Mouse (Mus musculus): Measurements from ENCODE around the gene Lrrc17.

Lrrc17 gene

GRCm38 (mm10) chr5:21543409-21544201, at the start of gene Lrrc17:
Gene Lrrc17 (plus strand): TSS chr5:21543559.
- in situ Hi-C loops (cut with MboI): no loop called here

GRCm38 (mm10) chr5:21494781-21495180, 48.6 kb upstream of the Lrrc17 start:
- in situ Hi-C loops (cut with MboI): no loop called here

- in situ Hi-C loops (cut with MboI): no loop called here
These were observed 47.0 kb upstream of the Lrrc17 start for GRCm38 (mm10) chr5:21496321-21496720.

- in situ Hi-C loops (cut with MboI): no loop called here
These were observed 46.5 kb upstream of the Lrrc17 start for GRCm38 (mm10) chr5:21496881-21497280.

- in situ Hi-C loops (cut with MboI): no loop called here
These were observed 44.9 kb upstream of the Lrrc17 start for GRCm38 (mm10) chr5:21498490-21498889.

GRCm38 (mm10) chr5:21498925-21499324, 44.4 kb upstream of the Lrrc17 start:
- in situ Hi-C loops (cut with MboI): no loop called here

- in situ Hi-C loops (cut with MboI): no loop called here
These were observed 43.2 kb upstream of the Lrrc17 start for GRCm38 (mm10) chr5:21500133-21500532.

GRCm38 (mm10) chr5:21500941-21501340, 42.4 kb upstream of the Lrrc17 start:
- in situ Hi-C loops (cut with MboI): no loop called here

GRCm38 (mm10) chr5:21502936-21503610, 40.3 kb upstream of the Lrrc17 start:
- in situ Hi-C loops (cut with MboI): no loop called here

GRCm38 (mm10) chr5:21505159-21505558, 38.2 kb upstream of the Lrrc17 start:
- in situ Hi-C loops (cut with MboI): no loop called here

- in situ Hi-C loops (cut with MboI): no loop called here
These were observed 36.5 kb upstream of the Lrrc17 start for GRCm38 (mm10) chr5:21506887-21507286.

- in situ Hi-C loops (cut with MboI): no loop called here
These were observed 33.6 kb upstream of the Lrrc17 start for GRCm38 (mm10) chr5:21509801-21510200.

- in situ Hi-C loops (cut with MboI): no loop called here
These were observed 30.0 kb upstream of the Lrrc17 start for GRCm38 (mm10) chr5:21513363-21513762.

- in situ Hi-C loops (cut with MboI): no loop called here
These were observed 25.8 kb upstream of the Lrrc17 start for GRCm38 (mm10) chr5:21517562-21517961.

- in situ Hi-C loops (cut with MboI): no loop called here
These were observed 25.2 kb upstream of the Lrrc17 start for GRCm38 (mm10) chr5:21518207-21518606.

- in situ Hi-C loops (cut with MboI): no loop called here
These were observed 24.2 kb upstream of the Lrrc17 start for GRCm38 (mm10) chr5:21519166-21519565.

- in situ Hi-C loops (cut with MboI): no loop called here
These were observed 16.4 kb upstream of the Lrrc17 start for GRCm38 (mm10) chr5:21526835-21527485.

GRCm38 (mm10) chr5:21527488-21527911, 15.9 kb upstream of the Lrrc17 start:
- in situ Hi-C loops (cut with MboI): no loop called here

- in situ Hi-C loops (cut with MboI): no loop called here
These were observed 15.1 kb upstream of the Lrrc17 start for GRCm38 (mm10) chr5:21528068-21528842.

- in situ Hi-C loops (cut with MboI): no loop called here
These were observed 14.1 kb upstream of the Lrrc17 start for GRCm38 (mm10) chr5:21529110-21529720.

GRCm38 (mm10) chr5:21532126-21532525, 11.2 kb upstream of the Lrrc17 start:
- in situ Hi-C loops (cut with MboI): no loop called here

GRCm38 (mm10) chr5:21532921-21533320, 10.4 kb upstream of the Lrrc17 start:
- in situ Hi-C loops (cut with MboI): no loop called here
